Mouse (Mus musculus): ENCODE measurements around the gene Mrps9. TPM values are rescaled to one million over a fixed set of nuclear protein-coding genes. Genes with fewer than 3 reads are reported as not detected.
A peak's percentile ranks its signal among the peaks of the same experiment; 100 is the strongest.

Mrps9 gene
- polyA plus RNA-seq, 1 experiment, result 37.1 TPM

GRCm38 (mm10) chr1:42917908-42918307 is 66.9 kb downstream of the Mrps9 start:
- TF ChIP-seq CTCF (IDR thresholded peaks at IDR 0.05; ENCODE audit: borderline replicate concordance, control insufficient read depth, extremely low read depth, insufficient read depth, low read length, poor library complexity), result no peak
- TF ChIP-seq POLR2A (IDR thresholded peaks at IDR 0.05; ENCODE audit: control insufficient read depth, extremely low read depth, insufficient read depth, low read length, poor library complexity), result no peak
- DNase-seq, result no peak
- Histone ChIP-seq H3K4me1 (replicated peaks; ENCODE audit: control insufficient read depth, insufficient read depth, low read length) (no peaks in the 10 kb centered on the region), H3K36me3 (ENCODE audit: control insufficient read depth, insufficient read depth, low read length) (no peaks in the 10 kb centered on the region), H3K27ac (ENCODE audit: control insufficient read depth, insufficient read depth, low read length) (no peak overlapping the region), H3K4me3 (ENCODE audit: control insufficient read depth, insufficient read depth, low read length) (no peak overlapping the region), H3K27me3 (ENCODE audit: control insufficient read depth, insufficient read depth, low read length) (no peaks in the 10 kb centered on the region)
- 54% methylated on average over 4 of the region's 4 CpGs for WGBS

GRCm38 (mm10) chr1:42923924-42924323 is 72.9 kb downstream of the Mrps9 start:
- Histone ChIP-seq H3K4me1 (replicated peaks; ENCODE audit: control insufficient read depth, insufficient read depth, low read length) (no peaks in the 10 kb centered on the region), H3K27me3 (ENCODE audit: control insufficient read depth, insufficient read depth, low read length) (no peaks in the 10 kb centered on the region), H3K36me3 (ENCODE audit: control insufficient read depth, insufficient read depth, low read length) (no peaks in the 10 kb centered on the region), H3K4me3 (ENCODE audit: control insufficient read depth, insufficient read depth, low read length) (no peak overlapping the region), H3K27ac (ENCODE audit: control insufficient read depth, insufficient read depth, low read length) (no peak overlapping the region)
- no peak for DNase-seq
- 87% methylated on average over 5 of the region's 5 CpGs for WGBS
- TF ChIP-seq CTCF (IDR thresholded peaks at IDR 0.05; ENCODE audit: borderline replicate concordance, control insufficient read depth, extremely low read depth, insufficient read depth, low read length, poor library complexity), result no peak
- TF ChIP-seq POLR2A (IDR thresholded peaks at IDR 0.05; ENCODE audit: control insufficient read depth, extremely low read depth, insufficient read depth, low read length, poor library complexity), result no peak

GRCm38 (mm10) chr1:42933613-42934012 is 82.6 kb downstream of the Mrps9 start:
- no peak for DNase-seq
- WGBS, result 94% methylated on average over 1 of the region's 1 CpGs
- Histone ChIP-seq H3K4me1 (replicated peaks; ENCODE audit: control insufficient read depth, insufficient read depth, low read length) (no peaks in the 10 kb centered on the region), H3K27me3 (ENCODE audit: control insufficient read depth, insufficient read depth, low read length) (no peaks in the 10 kb centered on the region), H3K36me3 (ENCODE audit: control insufficient read depth, insufficient read depth, low read length) (no peaks in the 10 kb centered on the region), H3K4me3 (ENCODE audit: control insufficient read depth, insufficient read depth, low read length) (no peak overlapping the region), H3K27ac (ENCODE audit: control insufficient read depth, insufficient read depth, low read length) (no peak overlapping the region)
- TF ChIP-seq CTCF (IDR thresholded peaks at IDR 0.05; ENCODE audit: borderline replicate concordance, control insufficient read depth, extremely low read depth, insufficient read depth, low read length, poor library complexity) (no peak), POLR2A (IDR thresholded peaks at IDR 0.05; ENCODE audit: control insufficient read depth, extremely low read depth, insufficient read depth, low read length, poor library complexity) (no peak)

DNA sequence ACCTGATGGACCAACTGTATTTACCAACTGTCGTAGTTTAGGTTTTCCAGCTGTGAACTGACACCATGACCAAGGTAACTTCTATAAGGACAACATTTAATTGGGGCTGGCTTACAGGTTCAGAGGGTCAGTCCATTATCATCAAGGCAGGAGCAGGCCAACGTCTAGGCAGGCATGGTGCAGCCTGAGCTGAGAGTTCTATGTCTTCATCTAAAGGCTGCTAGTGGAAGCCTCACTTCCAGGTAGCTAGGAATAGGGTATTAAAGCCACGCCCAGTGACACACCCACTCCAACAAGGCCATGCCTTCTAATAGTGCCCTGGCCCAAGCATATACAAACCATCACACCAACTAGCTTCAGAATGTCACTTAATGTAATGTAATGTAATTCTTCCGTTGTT is 97.5 kb downstream of the Mrps9 start:
- H3K36me3 ChIP-seq (ENCODE audit: control insufficient read depth, insufficient read depth, low read length), result no peaks in the 10 kb centered on the region

DNA sequence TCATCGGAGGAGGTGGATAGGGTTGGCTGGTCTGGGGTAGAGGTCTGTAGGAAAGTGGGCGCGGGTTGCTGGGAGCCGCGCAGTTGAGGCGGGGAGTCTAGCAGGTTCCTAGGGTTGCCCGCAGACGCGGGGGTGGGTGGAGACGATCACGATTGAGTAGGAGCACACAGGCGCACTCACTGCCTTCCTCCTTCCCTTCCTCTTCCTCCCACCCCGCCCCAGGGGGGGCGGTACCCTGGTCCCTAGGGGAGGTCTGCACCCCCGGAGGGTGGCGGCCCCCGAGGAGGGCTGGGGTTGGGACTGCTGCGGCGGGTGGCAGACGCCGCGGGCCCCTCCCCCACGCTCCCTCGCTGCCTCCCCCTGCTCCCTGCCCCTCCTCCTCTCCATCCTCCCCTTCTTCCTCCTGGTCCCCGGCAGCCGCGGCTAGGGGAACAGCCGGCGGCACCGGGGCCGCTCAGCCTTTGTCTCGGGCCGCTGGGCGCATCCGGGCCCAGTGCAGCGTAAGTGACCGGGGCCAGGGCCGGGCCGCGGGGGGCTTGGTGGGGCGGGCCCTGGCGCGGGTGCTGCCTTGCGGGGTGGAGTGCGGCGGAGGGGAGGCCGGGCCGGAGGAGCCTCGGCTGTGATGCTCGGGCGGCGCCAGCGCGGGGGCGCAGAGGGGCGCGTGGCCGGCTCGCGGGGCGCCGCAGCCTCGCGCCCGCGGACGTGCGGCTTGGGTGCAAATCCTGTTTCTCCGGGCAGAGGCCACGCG is 101.9 kb downstream of the Mrps9 start, which contains the start of gene Gpr45:
TSS of gene Gpr45 (plus strand) at position 139 of the 748 bp plus-strand sequence.
- no peak within 1 kb of the TSS for H3K27ac ChIP-seq (ENCODE audit: control insufficient read depth, insufficient read depth, low read length)
- DNase-seq, result peak; percentile 54
- TF ChIP-seq CTCF (IDR thresholded peaks at IDR 0.05; ENCODE audit: borderline replicate concordance, control insufficient read depth, extremely low read depth, insufficient read depth, low read length, poor library complexity) (no peak), POLR2A (IDR thresholded peaks at IDR 0.05; ENCODE audit: control insufficient read depth, extremely low read depth, insufficient read depth, low read length, poor library complexity) (no peak)
- peaks cover 3% of the 10 kb centered on the region; the same call in 1 of the 2 replicates for H3K27me3 ChIP-seq (ENCODE audit: control insufficient read depth, insufficient read depth, low read length)
- peak within 1 kb of the TSS; percentile 26 for H3K4me3 ChIP-seq (ENCODE audit: control insufficient read depth, insufficient read depth, low read length)
- 1% methylated on average over 70 of the region's 71 CpGs for WGBS
- H3K4me1 ChIP-seq (replicated peaks; ENCODE audit: control insufficient read depth, insufficient read depth, low read length), result no peaks in the 10 kb centered on the region
- H3K36me3 ChIP-seq (ENCODE audit: control insufficient read depth, insufficient read depth, low read length), result no peaks in the 10 kb centered on the region

More for the DNA sequence above, 97.5 kb downstream of the Mrps9 start:
- Histone ChIP-seq H3K27ac (ENCODE audit: control insufficient read depth, insufficient read depth, low read length) (no peak overlapping the region), H3K4me1 (replicated peaks; ENCODE audit: control insufficient read depth, insufficient read depth, low read length) (no peaks in the 10 kb centered on the region), H3K4me3 (ENCODE audit: control insufficient read depth, insufficient read depth, low read length) (no peak overlapping the region), H3K27me3 (ENCODE audit: control insufficient read depth, insufficient read depth, low read length) (no peaks in the 10 kb centered on the region; the same call in 1 of the 2 replicates)
- no peak for TF ChIP-seq POLR2A (IDR thresholded peaks at IDR 0.05; ENCODE audit: control insufficient read depth, extremely low read depth, insufficient read depth, low read length, poor library complexity)
- DNase-seq, result no peak
- WGBS, result 87% methylated on average over 4 of the region's 4 CpGs

- H3K27ac ChIP-seq (ENCODE audit: control insufficient read depth, insufficient read depth, low read length), result no peak overlapping the region
- H3K4me1 ChIP-seq (replicated peaks; ENCODE audit: control insufficient read depth, insufficient read depth, low read length), result no peaks in the 10 kb centered on the region
- H3K4me3 ChIP-seq (ENCODE audit: control insufficient read depth, insufficient read depth, low read length), result 0 out of 2 replicates have a peak overlapping the region, but pooled peaks have one; percentile 26
- no peak for DNase-seq
- TF ChIP-seq POLR2A (IDR thresholded peaks at IDR 0.05; ENCODE audit: control insufficient read depth, extremely low read depth, insufficient read depth, low read length, poor library complexity) (no peak), CTCF (IDR thresholded peaks at IDR 0.05; ENCODE audit: borderline replicate concordance, control insufficient read depth, extremely low read depth, insufficient read depth, low read length, poor library complexity) (no peak)
- peaks cover 3% of the 10 kb centered on the region; the same call in 1 of the 2 replicates for H3K27me3 ChIP-seq (ENCODE audit: control insufficient read depth, insufficient read depth, low read length)
- 2% methylated on average over 16 of the region's 16 CpGs for WGBS
- H3K36me3 ChIP-seq (ENCODE audit: control insufficient read depth, insufficient read depth, low read length), result no peaks in the 10 kb centered on the region
Observed at GRCm38 (mm10) chr1:42953482-42953822, 102.4 kb downstream of the Mrps9 start.

Other genes starting within 250 kb of the Mrps9 start
- 0.06 and 0.09 TPM in 2 replicates for gene Pou3f3, start 155.5 kb upstream of the Mrps9 start, polyA plus RNA-seq (2012; rRNA removed)
- gene Gpr45, start 101.6 kb downstream of the Mrps9 start, polyA plus RNA-seq (2012; rRNA removed), result 0.60 and 2.4 TPM in 2 replicates
- 22.9 and 24.7 TPM in 2 replicates for gene Tgfbrap1, start 247.4 kb downstream of the Mrps9 start, polyA plus RNA-seq (2012; rRNA removed)
- gene AI597479, start 247.5 kb downstream of the Mrps9 start, polyA plus RNA-seq (2012; rRNA removed), result 5.3 and 6.3 TPM in 2 replicates